ENCODE assay signal across 12 mouse cellular contexts in the genomic region with DNA sequence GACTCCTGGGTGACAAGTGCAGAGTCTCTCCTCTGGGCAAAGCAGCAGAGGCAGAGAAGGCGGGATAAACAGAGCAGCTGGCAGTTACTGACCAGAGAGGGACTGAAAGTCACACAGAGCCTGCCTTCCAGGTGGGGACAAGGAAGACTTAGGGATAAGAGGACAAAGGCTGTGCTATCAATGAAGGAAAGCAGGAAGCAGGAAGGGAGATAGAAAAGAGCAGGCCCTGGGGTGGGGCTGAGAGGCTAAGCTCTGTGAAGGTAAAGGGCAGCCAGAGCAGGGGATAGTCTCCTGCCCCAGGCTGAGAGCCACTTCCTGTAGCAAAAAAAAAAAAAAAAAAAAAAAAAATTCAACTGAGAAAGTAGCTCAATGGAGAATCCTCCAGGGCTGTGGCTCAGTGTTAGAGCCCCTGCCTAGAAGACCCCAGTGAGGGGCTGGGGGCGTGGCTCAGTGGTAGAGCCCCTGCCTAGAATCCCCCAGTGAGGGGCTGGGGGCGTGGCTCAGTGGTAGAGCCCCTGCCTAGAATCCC. TPM values are rescaled to one million over a fixed set of nuclear protein-coding genes. Genes with fewer than 3 reads are reported as not detected.
A peak's percentile ranks its signal among the peaks of the same experiment; 100 is the strongest.
DNase-seq lines count a peak whose midpoint lies in the region; ATAC-seq lines count a peak whose summit lies in the region.
"Had no signal": no experiment of that assay in that cellular context is flagged by ENCODE, and none has a peak within 500 bp of the region (broad histone marks: within the 10 kb centered on the region; RNA-seq: fewer than 3 reads in every experiment).

No protein-coding gene starts in this region.

- H3K36me3 ChIP-seq in kidney, embryonic 15.5 days, result no peaks in the 10 kb centered on the region
- H3K36me3 ChIP-seq in embryonic facial prominence, embryonic 10.5 days (replicated peaks), result peaks cover 30% of the 10 kb centered on the region
- H3K36me3 ChIP-seq in hindbrain, embryonic 15.5 days, result no peaks in the 10 kb centered on the region
- no peaks in the 10 kb centered on the region for H3K36me3 ChIP-seq in midbrain, embryonic 16.5 days (ENCODE audit: control insufficient read depth, insufficient read depth, low read length)
- H3K36me3 ChIP-seq: limb, embryonic 15.5 days had no signal

- no peaks in the 10 kb centered on the region for H3K27me3 ChIP-seq in kidney, embryonic 15.5 days
- no peaks in the 10 kb centered on the region for H3K27me3 ChIP-seq in embryonic facial prominence, embryonic 10.5 days (replicated peaks; ENCODE audit: low read depth, poor library complexity, severe bottlenecking)
- no peaks in the 10 kb centered on the region for H3K27me3 ChIP-seq in hindbrain, embryonic 15.5 days
- no peaks in the 10 kb centered on the region for H3K27me3 ChIP-seq in midbrain, embryonic 16.5 days (ENCODE audit: control insufficient read depth, insufficient read depth, low read depth, low read length)
- H3K27me3 ChIP-seq: limb, embryonic 15.5 days had no signal

- no peak for ATAC-seq in kidney, embryonic 15.5 days (replicated peaks; ENCODE audit: low FRiP score)
- no peak for ATAC-seq in hindbrain, embryonic 15.5 days (ENCODE audit: low FRiP score, low read depth)
- no peak for ATAC-seq in midbrain, embryonic 16.5 days

- DNase-seq in kidney, adult 11 months, result no peak
- no peak for DNase-seq in embryonic facial prominence, embryonic 10.5 days (ENCODE audit: low spot score)
- DNase-seq in cerebellum, postnatal 25 days, result no peak
- DNase-seq in layer of hippocampus, adult 9-11 months, result no peak
- DNase-seq in spleen, adult 18-20 months, result no peak
- DNase-seq: gastrocnemius, postnatal 25 days; lung, postnatal 36 days; right cerebral cortex, postnatal 25 days had no signal

- H3K9ac ChIP-seq in kidney, embryonic 15.5 days, result no peak overlapping the region
- 0 out of 2 replicates have a peak overlapping the region, but pooled peaks have one; percentile 8 for H3K9ac ChIP-seq in hindbrain, embryonic 15.5 days
- peak overlapping the region; percentile 34; the same call in 1 of the 2 replicates for H3K9ac ChIP-seq in midbrain, embryonic 16.5 days (ENCODE audit: low read depth, low read length)
- H3K9ac ChIP-seq: limb, embryonic 15.5 days had no signal

- H3K4me2 ChIP-seq in kidney, embryonic 15.5 days, result peak overlapping the region; percentile 75
- H3K4me2 ChIP-seq in hindbrain, embryonic 15.5 days, result peak overlapping the region; percentile 93
- peak overlapping the region; percentile 86 for H3K4me2 ChIP-seq in midbrain, embryonic 16.5 days (ENCODE audit: low read length)

- peaks cover 62% of the 10 kb centered on the region for H3K4me1 ChIP-seq in kidney, embryonic 15.5 days
- peaks cover 56% of the 10 kb centered on the region for H3K4me1 ChIP-seq in embryonic facial prominence, embryonic 10.5 days
- H3K4me1 ChIP-seq in hindbrain, embryonic 15.5 days (replicated peaks), result peaks cover 64% of the 10 kb centered on the region
- H3K4me1 ChIP-seq in midbrain, embryonic 16.5 days (ENCODE audit: control insufficient read depth, insufficient read depth, low read length), result peaks cover 58% of the 10 kb centered on the region

- no peaks in the 10 kb centered on the region for H3K9me3 ChIP-seq in kidney, embryonic 15.5 days (replicated peaks)
- no peaks in the 10 kb centered on the region for H3K9me3 ChIP-seq in embryonic facial prominence, embryonic 10.5 days
- no peaks in the 10 kb centered on the region for H3K9me3 ChIP-seq in hindbrain, embryonic 15.5 days
- no peaks in the 10 kb centered on the region for H3K9me3 ChIP-seq in midbrain, embryonic 16.5 days (replicated peaks; ENCODE audit: control insufficient read depth, low read length, poor library complexity, severe bottlenecking)
- H3K9me3 ChIP-seq: limb, embryonic 15.5 days had no signal

- 86% methylated on average over 3 of the region's 3 CpGs for WGBS in kidney, embryonic 15.5 days
- 82% methylated on average over 3 of the region's 3 CpGs for WGBS in embryonic facial prominence, embryonic 10.5 days
- WGBS in hindbrain, embryonic 15.5 days, result 85% methylated on average over 3 of the region's 3 CpGs
- 82% methylated on average over 2 of the region's 3 CpGs for WGBS in midbrain, embryonic 16.5 days

- H3K4me3 ChIP-seq in kidney, embryonic 15.5 days (replicated peaks), result no peak overlapping the region
- 0 out of 2 replicates have a peak overlapping the region, but pooled peaks have one; percentile 1 for H3K4me3 ChIP-seq in embryonic facial prominence, embryonic 10.5 days
- peak overlapping the region; percentile 96 for H3K4me3 ChIP-seq in hindbrain, embryonic 15.5 days
- H3K4me3 ChIP-seq in midbrain, embryonic 16.5 days (ENCODE audit: low read depth, low read length), result peak overlapping the region; percentile 97

- no peak overlapping the region for H3K27ac ChIP-seq in kidney, embryonic 15.5 days
- H3K27ac ChIP-seq in embryonic facial prominence, embryonic 10.5 days (replicated peaks), result no peak overlapping the region
- no peak overlapping the region for H3K27ac ChIP-seq in hindbrain, embryonic 15.5 days (replicated peaks)
- no peak overlapping the region for H3K27ac ChIP-seq in midbrain, embryonic 16.5 days (ENCODE audit: low read length)
- H3K27ac ChIP-seq: limb, embryonic 15.5 days had no signal

RNA-seq across cellular contexts. Expression of a gene that starts 2.5 kb away (rescaled TPM):
- 3.9 and 4.2 TPM in 2 replicates for polyA plus RNA-seq in kidney, embryonic 15.5 days (2015; fragmentation: Nextera tagmentation; extraction: Ambion mirVana)
- 5.8 and 6.8 TPM in 2 replicates for polyA plus RNA-seq in embryonic facial prominence, embryonic 10.5 days (2016; fragmentation: Nextera tagmentation; extraction: Ambion mirVana)
- polyA plus RNA-seq in hindbrain, embryonic 15.5 days (2015; fragmentation: Nextera tagmentation; extraction: Ambion mirVana), result 13.8 and 14.9 TPM in 2 replicates
- 16.7 and 17.1 TPM in 2 replicates for polyA plus RNA-seq in midbrain, embryonic 16.5 days (2015; fragmentation: Nextera tagmentation; extraction: Ambion mirVana)

RNA-seq across cellular contexts. Expression of a gene that starts 10.3 kb away (rescaled TPM):
- 0.32 TPM in 2 replicates for polyA plus RNA-seq in kidney, embryonic 15.5 days (2015; fragmentation: Nextera tagmentation; extraction: Ambion mirVana)
- 0.10 TPM in 1 of 2 replicates, not detected in the other for polyA plus RNA-seq in embryonic facial prominence, embryonic 10.5 days (2016; fragmentation: Nextera tagmentation; extraction: Ambion mirVana)
- polyA plus RNA-seq in hindbrain, embryonic 15.5 days (2015; fragmentation: Nextera tagmentation; extraction: Ambion mirVana), result 0.47 and 0.88 TPM in 2 replicates
- 0.46 and 0.92 TPM in 2 replicates for polyA plus RNA-seq in midbrain, embryonic 16.5 days (2015; fragmentation: Nextera tagmentation; extraction: Ambion mirVana)

RNA-seq across cellular contexts. Expression of a gene that starts 31.5 kb away (rescaled TPM):
- 292 and 299 TPM in 2 replicates for polyA plus RNA-seq in kidney, embryonic 15.5 days (2015; fragmentation: Nextera tagmentation; extraction: Ambion mirVana)
- 414 and 415 TPM in 2 replicates for polyA plus RNA-seq in embryonic facial prominence, embryonic 10.5 days (2016; fragmentation: Nextera tagmentation; extraction: Ambion mirVana)
- polyA plus RNA-seq in hindbrain, embryonic 15.5 days (2015; fragmentation: Nextera tagmentation; extraction: Ambion mirVana), result 190 and 194 TPM in 2 replicates
- 179 and 186 TPM in 2 replicates for polyA plus RNA-seq in midbrain, embryonic 16.5 days (2015; fragmentation: Nextera tagmentation; extraction: Ambion mirVana)
